Mouse (Mus musculus): ENCODE data around the gene Gpr171.
"Not testable (repeated sequence)": the region's sequence is repeated elsewhere in the genome, so short reads cannot be mapped to it uniquely, and the experiment has no call there.

The Gpr171 gene

GRCm38 (mm10) chr3:59101218-59101986, at the start of gene Gpr171:
Gpr171 (minus strand) TSS chr3:59101821.
- DNase-seq (ENCODE audit: low read depth, low spot score), result no peak

GRCm38 (mm10) chr3:59150624-59151023, 49.0 kb upstream of the Gpr171 start:
- no peak for DNase-seq (ENCODE audit: low read depth, low spot score)

- no peak for DNase-seq (ENCODE audit: low read depth, low spot score)
Observed at GRCm38 (mm10) chr3:59149646-59150045, 48.0 kb upstream of the Gpr171 start.

GRCm38 (mm10) chr3:59145194-59145593, 43.6 kb upstream of the Gpr171 start:
- no peak for DNase-seq (ENCODE audit: low read depth, low spot score)

- no peak for DNase-seq (ENCODE audit: low read depth, low spot score)
Observed at GRCm38 (mm10) chr3:59141507-59142305, 40.1 kb upstream of the Gpr171 start.

- DNase-seq (ENCODE audit: low read depth, low spot score), result not testable (repeated sequence)
Observed at GRCm38 (mm10) chr3:59140941-59141340, 39.3 kb upstream of the Gpr171 start.

- DNase-seq (ENCODE audit: low read depth, low spot score), result no peak
Observed at GRCm38 (mm10) chr3:59140115-59140514, 38.5 kb upstream of the Gpr171 start.

- no peak for DNase-seq (ENCODE audit: low read depth, low spot score)
Observed at GRCm38 (mm10) chr3:59139651-59140051, 38.0 kb upstream of the Gpr171 start.

- no peak for DNase-seq (ENCODE audit: low read depth, low spot score)
Observed at GRCm38 (mm10) chr3:59138946-59139468, 37.4 kb upstream of the Gpr171 start.

GRCm38 (mm10) chr3:59135911-59136653, 34.5 kb upstream of the Gpr171 start:
- no peak for DNase-seq (ENCODE audit: low read depth, low spot score)

GRCm38 (mm10) chr3:59133189-59133588, 31.6 kb upstream of the Gpr171 start:
- DNase-seq (ENCODE audit: low read depth, low spot score), result no peak

GRCm38 (mm10) chr3:59131966-59132365, 30.3 kb upstream of the Gpr171 start:
- no peak for DNase-seq (ENCODE audit: low read depth, low spot score)

- no peak for DNase-seq (ENCODE audit: low read depth, low spot score)
Observed at GRCm38 (mm10) chr3:59131081-59131480, 29.5 kb upstream of the Gpr171 start.

- no peak for DNase-seq (ENCODE audit: low read depth, low spot score)
Observed at GRCm38 (mm10) chr3:59130431-59130830, 28.8 kb upstream of the Gpr171 start.

- no peak for DNase-seq (ENCODE audit: low read depth, low spot score)
Observed at GRCm38 (mm10) chr3:59129547-59129946, 27.9 kb upstream of the Gpr171 start.

- no peak for DNase-seq (ENCODE audit: low read depth, low spot score)
Observed at GRCm38 (mm10) chr3:59128681-59129080, 27.1 kb upstream of the Gpr171 start.

- DNase-seq (ENCODE audit: low read depth, low spot score), result no peak
Observed at GRCm38 (mm10) chr3:59125783-59126555, 24.3 kb upstream of the Gpr171 start.

GRCm38 (mm10) chr3:59125022-59125421, 23.4 kb upstream of the Gpr171 start:
- no peak for DNase-seq (ENCODE audit: low read depth, low spot score)

- DNase-seq (ENCODE audit: low read depth, low spot score), result no peak
Observed at GRCm38 (mm10) chr3:59121780-59122449, 20.3 kb upstream of the Gpr171 start.

GRCm38 (mm10) chr3:59121067-59121730, 19.6 kb upstream of the Gpr171 start:
- peak; percentile 39 for DNase-seq (ENCODE audit: low read depth, low spot score)
